21 mouse cellular contexts compared by ENCODE assay signal in the genomic region with DNA sequence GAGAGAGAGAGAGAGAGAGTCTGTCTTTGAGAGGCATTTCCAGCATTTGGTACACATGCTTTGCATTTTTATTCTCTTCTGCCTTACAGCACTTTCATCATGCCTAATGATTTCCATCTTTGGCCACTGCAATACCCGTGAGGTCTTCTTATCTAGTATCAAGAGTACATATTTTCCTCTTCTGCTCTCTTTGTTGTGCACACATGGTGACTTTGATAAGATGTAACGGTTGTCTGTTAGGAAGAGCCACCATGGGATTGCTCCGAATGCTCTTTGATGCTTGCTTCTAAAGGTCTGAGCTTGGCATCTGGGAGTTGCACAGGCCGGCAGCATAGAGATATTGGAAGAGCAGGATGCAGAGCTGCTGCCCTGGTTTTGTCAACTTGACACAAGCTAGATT. TPM values are rescaled to one million over a fixed set of nuclear protein-coding genes. Genes with fewer than 3 reads are reported as not detected.
A peak's percentile ranks its signal among the peaks of the same experiment; 100 is the strongest.
DNase-seq lines count a peak whose midpoint lies in the region; ATAC-seq and TF ChIP-seq lines count a peak whose summit lies in the region.
"Had no signal": no experiment of that assay in that cellular context is flagged by ENCODE, and none has a peak within 500 bp of the region (broad histone marks: within the 10 kb centered on the region; RNA-seq: fewer than 3 reads in every experiment).

No protein-coding gene starts in this region.

- no peaks in the 10 kb centered on the region for H3K36me3 ChIP-seq in liver, postnatal 0 days (replicated peaks; ENCODE audit: insufficient read depth, low read length)
- H3K36me3 ChIP-seq in liver, embryonic 12.5 days, result no peaks in the 10 kb centered on the region
- peaks cover 2% of the 10 kb centered on the region for H3K36me3 ChIP-seq in G1E (replicated peaks)
- H3K36me3 ChIP-seq in midbrain, embryonic 15.5 days (replicated peaks), result no peaks in the 10 kb centered on the region
- H3K36me3 ChIP-seq: heart, embryonic 15.5 days; hindbrain, embryonic 10.5 days had no signal

- ATAC-seq in liver, postnatal 0 days, result no peak
- ATAC-seq in liver, embryonic 12.5 days, result no peak
- ATAC-seq in G1E (ENCODE audit: extremely low read depth, insufficient number of reproducible peaks, low FRiP score, poor library complexity, severe bottlenecking), result peak; percentile 85
- peak; percentile 42; the same call in 1 of the 2 replicates for ATAC-seq in midbrain, embryonic 15.5 days (replicated peaks)
- ATAC-seq: forebrain, embryonic 13.5 days; forebrain, postnatal 0 days had no signal

- no peak overlapping the region for H3K4me2 ChIP-seq in liver, postnatal 0 days (ENCODE audit: low read depth, low read length)
- H3K4me2 ChIP-seq in liver, embryonic 12.5 days, result no peak overlapping the region
- H3K4me2 ChIP-seq in midbrain, embryonic 15.5 days, result no peak overlapping the region
- H3K4me2 ChIP-seq: forebrain, embryonic 13.5 days; heart, embryonic 11.5 days; heart, embryonic 15.5 days; hindbrain, embryonic 14.5 days had no signal

- no peaks in the 10 kb centered on the region for H3K9me3 ChIP-seq in liver, postnatal 0 days (ENCODE audit: low read length)
- no peaks in the 10 kb centered on the region for H3K9me3 ChIP-seq in liver, embryonic 12.5 days (replicated peaks)
- peaks cover 3% of the 10 kb centered on the region; the same call in 1 of the 2 replicates for H3K9me3 ChIP-seq in G1E (replicated peaks)
- no peaks in the 10 kb centered on the region for H3K9me3 ChIP-seq in midbrain, embryonic 15.5 days
- H3K9me3 ChIP-seq: forebrain, embryonic 13.5 days; heart, embryonic 15.5 days; hindbrain, embryonic 10.5 days had no signal

- no peak overlapping the region for H3K27ac ChIP-seq in liver, postnatal 0 days (ENCODE audit: low read depth)
- no peak overlapping the region for H3K27ac ChIP-seq in liver, embryonic 12.5 days
- peak overlapping the region; percentile 48 for H3K27ac ChIP-seq in midbrain, embryonic 15.5 days
- H3K27ac ChIP-seq: forebrain, embryonic 13.5 days; heart, embryonic 15.5 days; hindbrain, embryonic 10.5 days; hindbrain, embryonic 14.5 days had no signal

- peak; percentile 71 for TF ChIP-seq EP300 in liver, postnatal 0 days (IDR thresholded peaks at IDR 0.05; ENCODE audit: low read depth)

- 34% methylated on average over 4 of the region's 4 CpGs for WGBS in liver, postnatal 0 days (ENCODE audit: insufficient replicate concordance)
- 36% methylated on average over 4 of the region's 4 CpGs for WGBS in liver, embryonic 12.5 days (ENCODE audit: insufficient replicate concordance)
- 45% methylated on average over 4 of the region's 4 CpGs for WGBS in midbrain, embryonic 15.5 days

- no peaks in the 10 kb centered on the region for H3K27me3 ChIP-seq in liver, postnatal 0 days (ENCODE audit: insufficient read depth, low read length)
- no peaks in the 10 kb centered on the region for H3K27me3 ChIP-seq in liver, embryonic 12.5 days (replicated peaks)
- no peaks in the 10 kb centered on the region for H3K27me3 ChIP-seq in G1E (ENCODE audit: insufficient read depth, low read length)
- H3K27me3 ChIP-seq in midbrain, embryonic 15.5 days (replicated peaks), result no peaks in the 10 kb centered on the region
- H3K27me3 ChIP-seq: CH12.LX; forebrain, embryonic 13.5 days; heart, embryonic 15.5 days had no signal

- no peak for DNase-seq in liver, postnatal 0 days
- peak; percentile 14 for DNase-seq in G1E (ENCODE audit: low spot score)
- DNase-seq in brain, embryonic 14.5 days (ENCODE audit: low read depth), result peak; percentile 51
- DNase-seq in gastrocnemius, postnatal 25 days, result no peak
- DNase-seq in ovary, postnatal 36 days (ENCODE audit: low spot score), result no peak
- DNase-seq: adrenal gland, adult 8-10 months; adrenal gland, postnatal 36 days; cerebellum, adult 11 months; cerebellum, adult 8-10 months; cerebellum, postnatal 25 days; forebrain, postnatal 0 days; heart, adult 18-20 months; heart, postnatal 14 days had no signal

- H3K9ac ChIP-seq in liver, postnatal 0 days (replicated peaks), result no peak overlapping the region
- no peak overlapping the region for H3K9ac ChIP-seq in liver, embryonic 12.5 days
- H3K9ac ChIP-seq in midbrain, embryonic 15.5 days, result no peak overlapping the region
- H3K9ac ChIP-seq: forebrain, embryonic 13.5 days; forebrain, postnatal 0 days; heart, embryonic 15.5 days; hindbrain, embryonic 14.5 days had no signal

- TF ChIP-seq POLR2A in brain, embryonic 14.5 days (IDR thresholded peaks at IDR 0.05; ENCODE audit: borderline replicate concordance, extremely low read depth, insufficient read depth, insufficient read length, poor library complexity, severe bottlenecking), result no peak

- no peak overlapping the region for H3K4me3 ChIP-seq in liver, postnatal 0 days (ENCODE audit: low read depth, low read length)
- H3K4me3 ChIP-seq in liver, embryonic 12.5 days, result no peak overlapping the region
- H3K4me3 ChIP-seq in G1E (ENCODE audit: low read depth, low read length), result peak overlapping the region; percentile 48; the same call in 1 of the 2 replicates
- no peak overlapping the region for H3K4me3 ChIP-seq in midbrain, embryonic 15.5 days
- H3K4me3 ChIP-seq: forebrain, embryonic 13.5 days; heart, embryonic 15.5 days; hindbrain, embryonic 10.5 days had no signal

- no peaks in the 10 kb centered on the region for H3K4me1 ChIP-seq in liver, postnatal 0 days (ENCODE audit: insufficient read depth)
- 0 out of 2 replicates have a peak, but pooled peaks cover 7% of the 10 kb centered on the region for H3K4me1 ChIP-seq in liver, embryonic 12.5 days
- peaks cover 38% of the 10 kb centered on the region for H3K4me1 ChIP-seq in G1E (ENCODE audit: insufficient read depth, low read depth, low read length)
- no peaks in the 10 kb centered on the region for H3K4me1 ChIP-seq in midbrain, embryonic 15.5 days
- H3K4me1 ChIP-seq: forebrain, embryonic 13.5 days; heart, embryonic 15.5 days; hindbrain, embryonic 10.5 days had no signal

- TF ChIP-seq CTCF in liver, postnatal 0 days (IDR thresholded peaks at IDR 0.05; ENCODE audit: low read depth), result no peak
- no peak for TF ChIP-seq CTCF in G1E (IDR thresholded peaks at IDR 0.05; ENCODE audit: low read depth, low read length)
- TF ChIP-seq CTCF in brain, embryonic 14.5 days (IDR thresholded peaks at IDR 0.05; ENCODE audit: borderline replicate concordance, extremely low read depth, insufficient read depth, insufficient read length), result no peak

RNA-seq across cellular contexts. Expression of a gene that starts 49.2 kb away (rescaled TPM):
- polyA plus RNA-seq in liver, postnatal 0 days (2015; fragmentation: Nextera tagmentation; extraction: Ambion mirVana), result 0.56 and 0.70 TPM in 2 replicates
- 3.3 and 3.7 TPM in 2 replicates for polyA plus RNA-seq in liver, embryonic 12.5 days (2016; fragmentation: Nextera tagmentation; extraction: Ambion mirVana)
- 2.4 and 4.5 TPM in 2 replicates for total RNA-seq in G1E (2014; fragmentation: Nextera tagmentation)
- total RNA-seq in G1E (2017), result 2.8 and 3.0 TPM in 2 replicates
- polyA plus RNA-seq in G1E (2012), result 1.5 and 1.8 TPM in 2 replicates
- 5.3 and 7.9 TPM in 2 replicates for polyA plus RNA-seq in brain, embryonic 14.5 days (2012; rRNA removed)
- 6.4 and 8.5 TPM in 2 replicates for polyA plus RNA-seq in midbrain, embryonic 15.5 days (2015; fragmentation: Nextera tagmentation; extraction: Ambion mirVana)
- total RNA-seq in gastrocnemius, postnatal 25 days (2021), result 1 to 10 TPM in 1 of 2 experiments, under 1 TPM in 1; 0.92 to 2.3 TPM
- total RNA-seq: CH12.LX had no signal

Comparison
In these comparisons a context has a peak if more than half of its experiments do, and no peak if none do; other contexts are left out.
1. ATAC-seq: peak in G1E (single experiment) and midbrain, embryonic 15.5 days (single experiment); none in liver, postnatal 0 days (single experiment) and liver, embryonic 12.5 days (single experiment).
2. DNase-seq: peak in G1E (single experiment) and brain, embryonic 14.5 days (single experiment); none in liver, postnatal 0 days (single experiment), gastrocnemius, postnatal 25 days (single experiment) and ovary, postnatal 36 days (single experiment).